Mouse (Mus musculus): ENCODE measurements around the gene Cdc37l1. TPM values are rescaled to one million over a fixed set of nuclear protein-coding genes. Genes with fewer than 3 reads are reported as not detected.

The Cdc37l1 gene
- polyA plus RNA-seq (2016; fragmentation: Nextera tagmentation; extraction: Ambion mirVana), result 17.8 and 18.1 TPM in 2 replicates

DNA sequence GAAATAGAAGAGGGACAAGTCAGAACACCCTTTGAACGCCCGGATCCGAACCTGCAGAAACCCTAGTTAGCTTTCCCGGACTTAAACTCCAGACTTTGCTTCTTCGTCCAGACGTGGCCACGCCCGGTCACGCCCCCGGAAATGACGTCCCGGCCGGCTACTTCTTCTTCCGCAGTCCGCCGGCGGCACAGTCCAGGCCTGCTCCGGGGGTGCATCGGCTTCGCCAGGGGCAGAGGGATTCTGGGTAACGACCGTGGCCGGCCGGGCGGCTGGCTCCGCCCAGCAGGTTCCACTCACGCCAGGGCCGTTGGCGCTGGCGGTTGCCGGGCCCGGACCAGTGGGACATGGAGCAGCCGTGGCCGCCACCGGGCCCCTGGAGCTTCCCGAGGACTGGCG lies at the start of gene Cdc37l1:
Cdc37l1 (plus strand) TSS at position 159 of the 396 bp plus-strand sequence.
- peaks cover 15% of the 10 kb centered on the region for H3K4me1 ChIP-seq
- peaks cover 25% of the 10 kb centered on the region for H3K36me3 ChIP-seq
- H3K9me3 ChIP-seq (replicated peaks), result no peaks in the 10 kb centered on the region
- ATAC-seq, result peak; percentile 98
- H3K4me2 ChIP-seq, result peak within 1 kb of the TSS; percentile 93
- H3K4me3 ChIP-seq, result peak within 1 kb of the TSS; percentile 93
- H3K27ac ChIP-seq, result peak within 1 kb of the TSS; percentile 83
- under 1% methylated on average over 37 of the region's 37 CpGs for WGBS (ENCODE audit: insufficient replicate concordance)
- peaks cover 10% of the 10 kb centered on the region; the same call in 1 of the 2 replicates for H3K27me3 ChIP-seq (replicated peaks)
- H3K9ac ChIP-seq, result peak within 1 kb of the TSS; percentile 95

- Histone ChIP-seq H3K27me3 (replicated peaks) (no peaks in the 10 kb centered on the region), H3K9me3 (replicated peaks) (no peaks in the 10 kb centered on the region), H3K4me1 (peaks cover 3% of the 10 kb centered on the region; the same call in 1 of the 2 replicates), H3K4me3 (no peak overlapping the region), H3K27ac (no peak overlapping the region), H3K9ac (no peak overlapping the region), H3K36me3 (no peaks in the 10 kb centered on the region), H3K4me2 (no peak overlapping the region)
- ATAC-seq, result no peak
- 54% methylated on average over 4 of the region's 4 CpGs for WGBS (ENCODE audit: insufficient replicate concordance)
Measured at GRCm38 (mm10) chr19:28941271-28941670, 48.9 kb upstream of the Cdc37l1 start.

GRCm38 (mm10) chr19:28946782-28947181 lies 43.4 kb upstream of the Cdc37l1 start:
- H3K27ac ChIP-seq, result no peak overlapping the region
- WGBS (ENCODE audit: insufficient replicate concordance), result 27% methylated on average over 4 of the region's 4 CpGs
- no peak overlapping the region for H3K9ac ChIP-seq
- 0 out of 2 replicates have a peak, but pooled peaks cover 3% of the 10 kb centered on the region for H3K27me3 ChIP-seq (replicated peaks)
- no peak for ATAC-seq
- H3K9me3 ChIP-seq (replicated peaks), result no peaks in the 10 kb centered on the region
- H3K4me3 ChIP-seq, result no peak overlapping the region
- no peak overlapping the region for H3K4me2 ChIP-seq
- H3K36me3 ChIP-seq, result no peaks in the 10 kb centered on the region
- H3K4me1 ChIP-seq, result no peaks in the 10 kb centered on the region

DNA sequence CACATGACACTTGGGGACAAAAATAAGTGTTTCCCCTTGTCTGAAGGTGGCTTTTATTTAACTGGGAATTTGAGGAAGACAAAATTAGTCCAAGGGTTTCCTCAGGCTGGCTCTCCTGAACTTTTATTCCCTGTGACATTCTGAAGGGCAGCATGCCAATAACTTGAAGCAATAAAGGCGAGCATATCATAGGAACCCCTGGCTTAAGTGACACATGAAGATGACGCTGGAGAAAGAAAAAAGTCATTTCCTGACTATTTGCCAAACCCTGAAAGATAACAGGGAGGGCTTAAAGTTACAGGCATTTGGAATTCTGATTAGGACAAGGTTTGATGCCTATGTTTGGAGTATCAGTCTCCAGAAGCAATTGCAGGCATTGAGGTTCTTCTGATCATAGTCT lies 42.8 kb upstream of the Cdc37l1 start:
- H3K9ac ChIP-seq, result no peak overlapping the region
- H3K9me3 ChIP-seq (replicated peaks), result no peaks in the 10 kb centered on the region
- 0 out of 2 replicates have a peak, but pooled peaks cover 3% of the 10 kb centered on the region for H3K27me3 ChIP-seq (replicated peaks)
- H3K27ac ChIP-seq, result no peak overlapping the region
- H3K4me1 ChIP-seq, result no peaks in the 10 kb centered on the region
- 18% methylated on average over 2 of the region's 2 CpGs for WGBS (ENCODE audit: insufficient replicate concordance)
- no peak overlapping the region for H3K4me3 ChIP-seq
- H3K36me3 ChIP-seq, result no peaks in the 10 kb centered on the region
- H3K4me2 ChIP-seq, result no peak overlapping the region
- ATAC-seq, result no peak

- WGBS (ENCODE audit: insufficient replicate concordance), result 73% methylated on average over 5 of the region's 5 CpGs
- ATAC-seq, result no peak
Measured at GRCm38 (mm10) chr19:28951251-28951650, 38.9 kb upstream of the Cdc37l1 start.

DNA sequence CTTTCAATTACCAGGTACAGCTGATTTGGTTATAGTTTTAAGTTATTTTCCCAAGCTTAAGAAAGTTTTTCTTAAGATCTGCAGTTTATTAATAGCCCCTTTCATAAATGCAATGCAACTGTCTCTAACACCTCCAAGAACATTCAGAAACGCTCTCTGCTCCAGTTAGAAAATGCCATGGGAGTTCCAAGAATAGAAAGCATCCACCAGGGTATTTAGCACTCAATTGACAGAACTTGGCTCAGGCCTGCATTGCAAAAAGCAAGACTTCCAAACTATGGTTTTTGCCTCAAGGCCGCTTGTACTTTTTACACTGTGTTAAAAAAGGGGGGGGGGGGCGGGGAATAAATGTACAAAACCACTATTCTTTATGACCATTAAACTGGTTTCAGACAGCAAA lies 27.0 kb upstream of the Cdc37l1 start:
- H3K4me1 ChIP-seq, result peaks cover 10% of the 10 kb centered on the region
- no peak overlapping the region for H3K27ac ChIP-seq
- no peaks in the 10 kb centered on the region for H3K36me3 ChIP-seq
- peak overlapping the region; percentile 97 for H3K4me2 ChIP-seq
- no peak overlapping the region for H3K9ac ChIP-seq
- H3K9me3 ChIP-seq (replicated peaks), result no peaks in the 10 kb centered on the region
- no peak for ATAC-seq
- peaks cover 29% of the 10 kb centered on the region; the same call in 1 of the 2 replicates for H3K27me3 ChIP-seq (replicated peaks)
- WGBS (ENCODE audit: insufficient replicate concordance), result 40% methylated on average over 3 of the region's 3 CpGs
- H3K4me3 ChIP-seq, result no peak overlapping the region

More at GRCm38 (mm10) chr19:28951251-28951650, 38.9 kb upstream of the Cdc37l1 start:
- 0 out of 2 replicates have a peak, but pooled peaks cover 3% of the 10 kb centered on the region for H3K27me3 ChIP-seq (replicated peaks)
- H3K4me3 ChIP-seq, result no peak overlapping the region
- no peak overlapping the region for H3K27ac ChIP-seq
- H3K9me3 ChIP-seq (replicated peaks), result no peaks in the 10 kb centered on the region
- no peak overlapping the region for H3K4me2 ChIP-seq
- H3K36me3 ChIP-seq, result no peaks in the 10 kb centered on the region
- H3K4me1 ChIP-seq, result no peaks in the 10 kb centered on the region
- H3K9ac ChIP-seq, result no peak overlapping the region

DNA sequence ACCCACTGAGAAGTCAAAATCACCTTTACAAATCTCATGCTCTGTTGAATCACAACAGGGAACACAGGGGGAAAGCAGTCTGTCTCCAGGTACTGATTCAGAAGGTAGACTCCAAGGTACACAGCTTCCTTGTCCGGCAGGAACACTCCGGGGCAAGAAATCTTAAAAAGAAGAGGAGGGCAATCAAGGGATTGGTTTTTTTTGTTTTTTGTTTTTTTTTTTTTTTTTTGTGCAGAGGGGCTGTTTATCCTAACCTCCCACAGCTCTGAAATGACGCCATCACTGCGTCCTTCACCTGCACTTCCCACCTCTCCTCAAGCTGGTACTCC lies 26.7 kb upstream of the Cdc37l1 start:
- 12% methylated on average over 4 of the region's 4 CpGs for WGBS (ENCODE audit: insufficient replicate concordance)
- Histone ChIP-seq H3K27ac (no peak overlapping the region), H3K27me3 (replicated peaks) (peaks cover 29% of the 10 kb centered on the region; the same call in 1 of the 2 replicates), H3K4me1 (peaks cover 10% of the 10 kb centered on the region), H3K4me2 (peak overlapping the region; percentile 97), H3K9me3 (replicated peaks) (no peaks in the 10 kb centered on the region), H3K4me3 (peak overlapping the region; percentile 80), H3K36me3 (no peaks in the 10 kb centered on the region), H3K9ac (no peak overlapping the region; the same call in 1 of the 2 replicates)
- ATAC-seq, result no peak

GRCm38 (mm10) chr19:28963842-28964551 lies 26.2 kb upstream of the Cdc37l1 start, which contains the start of gene Plpp6:
TSS of gene Plpp6 (plus strand) at chr19:28963953.
- H3K4me1 ChIP-seq, result peaks cover 10% of the 10 kb centered on the region
- no peak within 1 kb of the TSS for H3K27ac ChIP-seq
- no peaks in the 10 kb centered on the region for H3K36me3 ChIP-seq
- WGBS (ENCODE audit: insufficient replicate concordance), result under 1% methylated on average over 73 of the region's 73 CpGs
- peaks cover 29% of the 10 kb centered on the region; the same call in 1 of the 2 replicates for H3K27me3 ChIP-seq (replicated peaks)
- H3K4me2 ChIP-seq, result peak within 1 kb of the TSS; percentile 97
- H3K9me3 ChIP-seq (replicated peaks), result no peaks in the 10 kb centered on the region
- H3K4me3 ChIP-seq, result peak within 1 kb of the TSS; percentile 80
- peak within 1 kb of the TSS; percentile 85 for H3K9ac ChIP-seq
- peak; percentile 81 for ATAC-seq

- peak overlapping the region; percentile 97 for H3K4me2 ChIP-seq
- 12% methylated on average over 16 of the region's 16 CpGs for WGBS (ENCODE audit: insufficient replicate concordance)
- peaks cover 10% of the 10 kb centered on the region for H3K4me1 ChIP-seq
- H3K27me3 ChIP-seq (replicated peaks), result peaks cover 32% of the 10 kb centered on the region; the same call in 1 of the 2 replicates
- H3K9ac ChIP-seq, result peak overlapping the region; percentile 85
- H3K4me3 ChIP-seq, result peak overlapping the region; percentile 80
- H3K27ac ChIP-seq, result no peak overlapping the region
- H3K9me3 ChIP-seq (replicated peaks), result no peaks in the 10 kb centered on the region
- no peaks in the 10 kb centered on the region for H3K36me3 ChIP-seq
- ATAC-seq, result peak; percentile 32
Measured at GRCm38 (mm10) chr19:28964552-28964903, 25.6 kb upstream of the Cdc37l1 start.

- H3K4me3 ChIP-seq, result no peak within 1 kb of the TSS
- 34% methylated on average over 11 of the region's 11 CpGs for WGBS (ENCODE audit: insufficient replicate concordance)
- no peak within 1 kb of the TSS for H3K4me2 ChIP-seq
- H3K9me3 ChIP-seq (replicated peaks), result no peaks in the 10 kb centered on the region
- ATAC-seq, result no peak
- no peak within 1 kb of the TSS for H3K27ac ChIP-seq
- H3K36me3 ChIP-seq, result no peaks in the 10 kb centered on the region
- peaks cover 22% of the 10 kb centered on the region; the same call in 1 of the 2 replicates for H3K27me3 ChIP-seq (replicated peaks)
- no peak within 1 kb of the TSS for H3K9ac ChIP-seq
- H3K4me1 ChIP-seq, result peaks cover 10% of the 10 kb centered on the region
Measured at GRCm38 (mm10) chr19:28967652-28968051, 22.5 kb upstream of the Cdc37l1 start, which contains the start of gene 4430402I18Rik. TSS of gene 4430402I18Rik (minus strand) at chr19:28967800.

DNA sequence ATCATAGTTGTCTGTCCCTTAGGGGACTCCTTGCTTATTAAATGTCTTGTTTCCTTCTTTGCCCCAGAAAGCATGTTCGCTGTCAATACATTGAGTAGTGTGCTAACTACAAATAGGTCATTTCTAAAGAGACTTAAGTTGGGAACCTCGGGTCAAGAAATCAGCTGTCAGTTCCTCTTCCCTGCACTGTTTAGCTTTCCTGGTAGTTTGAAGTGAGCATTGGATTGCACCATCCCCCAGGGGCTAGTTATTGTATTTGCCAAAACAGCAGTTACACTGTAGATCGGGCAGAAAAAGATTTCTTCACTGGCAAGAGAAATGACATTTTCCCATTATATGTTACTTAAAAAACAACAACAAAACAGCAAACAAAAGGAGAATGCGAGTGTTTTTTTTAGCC lies 22.0 kb upstream of the Cdc37l1 start:
- Histone ChIP-seq H3K9ac (no peak overlapping the region), H3K36me3 (no peaks in the 10 kb centered on the region), H3K4me1 (peaks cover 10% of the 10 kb centered on the region), H3K27me3 (replicated peaks) (peaks cover 17% of the 10 kb centered on the region; the same call in 1 of the 2 replicates), H3K4me2 (no peak overlapping the region), H3K4me3 (no peak overlapping the region), H3K27ac (no peak overlapping the region), H3K9me3 (replicated peaks) (no peaks in the 10 kb centered on the region)
- ATAC-seq, result no peak
- WGBS (ENCODE audit: insufficient replicate concordance), result 63% methylated on average over 4 of the region's 4 CpGs

GRCm38 (mm10) chr19:28969231-28969630 lies 20.9 kb upstream of the Cdc37l1 start:
- peaks cover 7% of the 10 kb centered on the region for H3K4me1 ChIP-seq
- no peak overlapping the region for H3K9ac ChIP-seq
- ATAC-seq, result no peak
- WGBS (ENCODE audit: insufficient replicate concordance), result 65% methylated on average over 5 of the region's 5 CpGs
- H3K9me3 ChIP-seq (replicated peaks), result no peaks in the 10 kb centered on the region
- no peaks in the 10 kb centered on the region for H3K36me3 ChIP-seq
- no peak overlapping the region for H3K27ac ChIP-seq
- peaks cover 15% of the 10 kb centered on the region; the same call in 1 of the 2 replicates for H3K27me3 ChIP-seq (replicated peaks)
- no peak overlapping the region for H3K4me2 ChIP-seq
- no peak overlapping the region for H3K4me3 ChIP-seq

Data from liver, embryonic 12.5 days (tissue).